Mouse (Mus musculus) embryonic facial prominence, embryonic 14.5 days (tissue): ENCODE measurements around the gene Lhx4. TPM values are rescaled to one million over a fixed set of nuclear protein-coding genes. Genes with fewer than 3 reads are reported as not detected.

ENCODE experiments used
- ATAC-seq: fragments of 200-750 bp; cut with Nextera tagmentation; 2 replicates; pipeline ENCODE4 v1.8.0; 2017; ENCODE audit warnings: low read depth, moderate number of reproducible peaks, moderate TSS enrichment
- DNase-seq: peaks from one replicate; pipeline ENCODE4 v3.0.0-alpha.2; 2015; ENCODE audit warnings: low spot score
- H3K27ac ChIP-seq: fragments of 300-500 bp; sonication (generic); replicated peaks from 2 replicates; pipeline ENCODE4 v1.5.1; 2014; ENCODE audit warnings: low read depth, mild to moderate bottlenecking, low read length, moderate library complexity
- H3K27me3 ChIP-seq: fragments of 300-500 bp; sonication (generic); replicated peaks from 2 replicates; pipeline ENCODE4 v1.6.1; 2014; ENCODE audit warnings: low read length; ENCODE audit not compliant: control insufficient read depth, insufficient read depth
- H3K36me3 ChIP-seq: fragments of 300-500 bp; sonication (generic); 2 replicates; pipeline ENCODE4 v1.6.1; 2014; ENCODE audit warnings: low read length, mixed read lengths; ENCODE audit not compliant: control insufficient read depth, insufficient read depth
- H3K4me1 ChIP-seq: fragments of 300-500 bp; sonication (generic); 2 replicates; pipeline ENCODE4 v1.6.1; 2014; ENCODE audit warnings: antibody characterized with exemption, low read length; ENCODE audit not compliant: control insufficient read depth, insufficient read depth
- H3K4me2 ChIP-seq: fragments of 300-500 bp; sonication (generic); 2 replicates; pipeline ENCODE4 v1.6.1; 2014; ENCODE audit warnings: low read depth, mild to moderate bottlenecking, low read length, moderate library complexity, mixed read lengths
- H3K4me3 ChIP-seq: fragments of 300-500 bp; sonication (generic); 2 replicates; pipeline ENCODE4 v1.5.1; 2014; ENCODE audit warnings: low read depth, mild to moderate bottlenecking, low read length
- H3K9ac ChIP-seq: fragments of 300-500 bp; sonication (generic); 2 replicates; pipeline ENCODE4 v1.6.1; 2014; ENCODE audit warnings: low read depth, mild to moderate bottlenecking, low read length, moderate library complexity, mixed read lengths
- H3K9me3 ChIP-seq: fragments of 300-500 bp; sonication (generic); 2 replicates; pipeline ENCODE4 v1.6.1; 2016; ENCODE audit warnings: low read length; ENCODE audit not compliant: control insufficient read depth
- WGBS: fragments of 180-500 bp; shearing (Covaris S2); extraction: QIAGEN DNeasy Blood & Tissue Kit; methylation state at CpG from one replicate; pipeline ENCODE4 v1.1.7; 2014; 5-methylcytosine and 5-hydroxymethylcytosine counted together
- polyA plus RNA-seq: library from polyadenylated mRNA; unstranded; fragments of >200 nt; fragmentation: Nextera tagmentation; extraction: Ambion mirVana; gene quantifications from 2 replicates; pipeline ENCODE4 v1.2.1, GENCODE M21; 2014

Lhx4 gene
- polyA plus RNA-seq, 1 experiment from 2014 or later = 0.07 TPM

GRCm38 (mm10) chr1:155721443-155721842, 30.0 kb downstream of the Lhx4 start:
- no peak overlapping the region for H3K9ac ChIP-seq
- 30% methylated on average over 8 of the region's 8 CpGs for WGBS
- no peak for DNase-seq
- no peak for ATAC-seq
- H3K27ac ChIP-seq = no peak overlapping the region
- H3K4me3 ChIP-seq = no peak overlapping the region
- H3K27me3 ChIP-seq = peaks cover 35% of the 10 kb centered on the region
- no peaks in the 10 kb centered on the region for H3K4me1 ChIP-seq
- no peaks in the 10 kb centered on the region for H3K9me3 ChIP-seq
- no peaks in the 10 kb centered on the region for H3K36me3 ChIP-seq
- no peak overlapping the region for H3K4me2 ChIP-seq

- Histone ChIP-seq H3K36me3 (no peaks in the 10 kb centered on the region), H3K9me3 (no peaks in the 10 kb centered on the region), H3K9ac (no peak overlapping the region), H3K4me3 (no peak overlapping the region), H3K27ac (no peak overlapping the region), H3K27me3 (peaks cover 28% of the 10 kb centered on the region), H3K4me2 (no peak overlapping the region), H3K4me1 (no peaks in the 10 kb centered on the region)
- ATAC-seq = no peak
- WGBS = 50% methylated on average over 4 of the region's 5 CpGs
- DNase-seq = no peak
These were observed 31.5 kb downstream of the Lhx4 start for GRCm38 (mm10) chr1:155720006-155720405.

DNA sequence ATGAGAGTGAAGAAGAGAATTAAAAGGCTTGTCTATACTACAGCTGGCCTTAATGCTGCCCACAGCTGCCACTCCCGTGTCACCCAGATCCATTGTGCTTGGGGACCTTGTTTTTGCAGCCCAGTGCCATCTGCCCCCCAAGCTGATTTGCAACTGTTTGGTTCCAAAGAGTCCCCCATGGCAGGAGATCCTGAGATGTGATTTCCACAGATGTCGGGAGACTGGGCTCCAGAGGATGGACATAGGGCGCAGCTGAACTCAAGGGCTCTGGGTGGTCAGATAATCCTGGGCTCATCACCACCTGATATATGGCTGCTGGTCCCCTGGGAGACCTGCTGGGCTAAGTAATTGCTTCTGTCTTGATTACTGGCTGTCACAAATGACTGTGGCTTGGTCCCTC, 32.6 kb downstream of the Lhx4 start:
- 86% methylated on average over 3 of the region's 3 CpGs for WGBS
- DNase-seq (no peak), ATAC-seq (no peak)
- H3K4me1 ChIP-seq = no peaks in the 10 kb centered on the region
- H3K9ac ChIP-seq = no peak overlapping the region
- H3K9me3 ChIP-seq = no peaks in the 10 kb centered on the region
- no peak overlapping the region for H3K4me2 ChIP-seq
- no peak overlapping the region for H3K4me3 ChIP-seq
- no peaks in the 10 kb centered on the region for H3K36me3 ChIP-seq
- H3K27ac ChIP-seq = no peak overlapping the region
- peaks cover 18% of the 10 kb centered on the region for H3K27me3 ChIP-seq

- no peak overlapping the region for H3K4me3 ChIP-seq
- H3K27ac ChIP-seq = no peak overlapping the region
- ATAC-seq = no peak
- no peaks in the 10 kb centered on the region for H3K36me3 ChIP-seq
- 90% methylated on average over 12 of the region's 12 CpGs for WGBS
- H3K4me2 ChIP-seq = no peak overlapping the region
- H3K9ac ChIP-seq = no peak overlapping the region
- no peaks in the 10 kb centered on the region for H3K4me1 ChIP-seq
- DNase-seq = no peak
- H3K9me3 ChIP-seq = no peaks in the 10 kb centered on the region
- peaks cover 5% of the 10 kb centered on the region; the same call in 1 of the 2 replicates for H3K27me3 ChIP-seq
These were observed 34.2 kb downstream of the Lhx4 start for GRCm38 (mm10) chr1:155717301-155717700.

- DNase-seq = no peak
- Histone ChIP-seq H3K9me3 (no peaks in the 10 kb centered on the region), H3K4me2 (no peak overlapping the region), H3K27ac (no peak overlapping the region), H3K4me1 (no peaks in the 10 kb centered on the region), H3K9ac (no peak overlapping the region), H3K4me3 (no peak overlapping the region), H3K27me3 (no peaks in the 10 kb centered on the region), H3K36me3 (no peaks in the 10 kb centered on the region)
- no peak for ATAC-seq
These were observed 36.1 kb downstream of the Lhx4 start for GRCm38 (mm10) chr1:155715366-155715765.

- 51% methylated on average over 2 of the region's 2 CpGs for WGBS
- no peak overlapping the region for H3K4me2 ChIP-seq
- ATAC-seq (no peak), DNase-seq (no peak)
- no peak overlapping the region for H3K4me3 ChIP-seq
- no peaks in the 10 kb centered on the region for H3K9me3 ChIP-seq
- no peak overlapping the region for H3K9ac ChIP-seq
- H3K4me1 ChIP-seq = no peaks in the 10 kb centered on the region
- H3K27me3 ChIP-seq = no peaks in the 10 kb centered on the region
- H3K27ac ChIP-seq = no peak overlapping the region
- no peaks in the 10 kb centered on the region for H3K36me3 ChIP-seq
These were observed 38.2 kb downstream of the Lhx4 start for GRCm38 (mm10) chr1:155713306-155713705.

GRCm38 (mm10) chr1:155704182-155704581, 47.3 kb downstream of the Lhx4 start:
- DNase-seq (no peak), ATAC-seq (peak; percentile 37; the same call in 1 of the 2 replicates)
- Histone ChIP-seq H3K4me1 (no peaks in the 10 kb centered on the region), H3K9me3 (no peaks in the 10 kb centered on the region), H3K36me3 (no peaks in the 10 kb centered on the region), H3K4me2 (no peak overlapping the region), H3K27me3 (no peaks in the 10 kb centered on the region), H3K4me3 (no peak overlapping the region), H3K27ac (no peak overlapping the region), H3K9ac (no peak overlapping the region)
- WGBS = 61% methylated on average over 3 of the region's 5 CpGs

- no peak overlapping the region for H3K4me3 ChIP-seq
- ATAC-seq (no peak), DNase-seq (no peak)
- no peaks in the 10 kb centered on the region for H3K9me3 ChIP-seq
- no peak overlapping the region for H3K27ac ChIP-seq
- H3K4me1 ChIP-seq = no peaks in the 10 kb centered on the region
- WGBS = 74% methylated on average over 5 of the region's 5 CpGs
- no peaks in the 10 kb centered on the region for H3K36me3 ChIP-seq
- H3K4me2 ChIP-seq = no peak overlapping the region
- no peak overlapping the region for H3K9ac ChIP-seq
- H3K27me3 ChIP-seq = no peaks in the 10 kb centered on the region
These were observed 48.2 kb downstream of the Lhx4 start for GRCm38 (mm10) chr1:155703191-155703680.

GRCm38 (mm10) chr1:155700886-155701285, 50.6 kb downstream of the Lhx4 start:
- ATAC-seq = no peak
- DNase-seq = peak; percentile 43

More at GRCm38 (mm10) chr1:155700886-155701285, 50.6 kb downstream of the Lhx4 start:
- Histone ChIP-seq H3K4me3 (no peak overlapping the region), H3K4me2 (no peak overlapping the region), H3K9ac (no peak overlapping the region), H3K27ac (no peak overlapping the region), H3K27me3 (no peaks in the 10 kb centered on the region), H3K36me3 (no peaks in the 10 kb centered on the region), H3K4me1 (no peaks in the 10 kb centered on the region), H3K9me3 (no peaks in the 10 kb centered on the region)
